Mouse (Mus musculus) cerebellum, adult 2 months (tissue): Measurements from ENCODE around the gene Cd180.

Source experiments
- CTCF ChIP-seq: fragments of 200-500 bp; IDR thresholded peaks from 2 replicates; pipeline ENCODE4 v1.5.1; 2011; ENCODE audit warnings: low read depth, mild to moderate bottlenecking, control low read depth, low read length, moderate library complexity, borderline replicate concordance; ENCODE audit not compliant: insufficient read depth
- POLR2A ChIP-seq: fragments of 200-500 bp; IDR thresholded peaks from 2 replicates; pipeline ENCODE4 v1.6.1; 2011; ENCODE audit warnings: low read length, control low read depth, borderline replicate concordance; ENCODE audit not compliant: insufficient read depth

DNA sequence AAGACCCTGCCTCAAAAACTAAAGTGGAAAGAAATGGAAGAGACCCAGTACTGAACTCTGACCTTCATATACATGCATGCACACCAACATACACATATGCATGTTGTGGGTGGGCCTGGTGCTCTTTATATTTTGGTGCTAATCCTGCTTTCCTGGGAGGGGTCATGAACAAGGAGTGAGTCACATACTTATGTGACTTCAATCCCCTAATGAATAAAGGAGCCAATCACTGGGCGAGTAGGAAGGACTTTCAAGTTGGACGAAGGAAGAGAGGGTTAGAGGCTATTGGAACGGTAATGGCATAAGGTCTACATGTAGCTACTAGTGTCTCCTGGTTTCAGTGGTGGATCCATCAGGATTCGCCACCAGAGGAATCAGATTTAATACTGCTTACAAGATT, 26.0 kb upstream of the Cd180 start:
- TF ChIP-seq CTCF: no peak
- no peak for TF ChIP-seq POLR2A
